Mouse (Mus musculus) heart, embryonic 13.5 days (tissue): ENCODE data around the gene Ttc28. TPM values are rescaled to one million over a fixed set of nuclear protein-coding genes. Genes with fewer than 3 reads are reported as not detected.

Experiments
- ATAC-seq: fragments of 200-750 bp; cut with Nextera tagmentation; 2 replicates; pipeline ENCODE4 v1.8.0; 2017; ENCODE audit warnings: moderate TSS enrichment; ENCODE audit not compliant: insufficient number of reproducible peaks, low FRiP score, low TSS enrichment; ENCODE audit errors: extremely low read depth
- H3K27ac ChIP-seq: fragments of 300-500 bp; sonication (generic); replicated peaks from 2 replicates; pipeline ENCODE4 v1.5.1; 2015; ENCODE audit warnings: moderate library complexity, mild to moderate bottlenecking, inconsistent platforms
- H3K27me3 ChIP-seq: fragments of 300-500 bp; sonication (generic); replicated peaks from 2 replicates; pipeline ENCODE4 v1.6.1; 2015; ENCODE audit warnings: mild to moderate bottlenecking, inconsistent platforms
- H3K36me3 ChIP-seq: fragments of 300-500 bp; sonication (generic); 2 replicates; pipeline ENCODE4 v1.6.1; 2015; ENCODE audit warnings: mild to moderate bottlenecking, inconsistent platforms
- H3K4me1 ChIP-seq: fragments of 300-500 bp; sonication (generic); 2 replicates; pipeline ENCODE4 v1.6.1; 2015; ENCODE audit warnings: inconsistent platforms
- H3K4me2 ChIP-seq: fragments of 300-500 bp; sonication (generic); 2 replicates; pipeline ENCODE4 v1.6.1; 2015; ENCODE audit warnings: inconsistent platforms, mild to moderate bottlenecking, moderate library complexity
- H3K4me3 ChIP-seq: fragments of 300-500 bp; sonication (generic); 2 replicates; pipeline ENCODE4 v1.5.1; 2015; ENCODE audit warnings: moderate library complexity, mild to moderate bottlenecking, inconsistent platforms
- H3K9ac ChIP-seq: fragments of 300-500 bp; sonication (generic); 2 replicates; pipeline ENCODE4 v1.6.1; 2015; ENCODE audit warnings: inconsistent platforms, mild to moderate bottlenecking, moderate library complexity
- H3K9me3 ChIP-seq: fragments of 300-500 bp; sonication (generic); 2 replicates; pipeline ENCODE4 v1.6.1; 2016; ENCODE audit warnings: inconsistent platforms
- WGBS: fragments of 180-500 bp; shearing (Covaris S2); methylation state at CpG from one replicate; pipeline ENCODE4 v1.1.7; 2015; ENCODE audit warnings: mixed read lengths; 5-methylcytosine and 5-hydroxymethylcytosine counted together
- polyA plus RNA-seq: library from polyadenylated mRNA; unstranded; fragments of >200 nt; fragmentation: Nextera tagmentation; extraction: Ambion mirVana; gene quantifications from 2 replicates; pipeline ENCODE4 v1.2.1, GENCODE M21; 2015

Gene Ttc28
- polyA plus RNA-seq, 1 experiment from 2014 or later: 7.6 TPM

GRCm38 (mm10) chr5:111011271-111011670 is 131.7 kb downstream of the Ttc28 start:
- Histone ChIP-seq H3K4me1 (peaks cover 39% of the 10 kb centered on the region), H3K4me2 (no peak overlapping the region), H3K9me3 (peaks cover 10% of the 10 kb centered on the region; the same call in 1 of the 2 replicates), H3K9ac (no peak overlapping the region), H3K36me3 (peaks cover 9% of the 10 kb centered on the region; the same call in 1 of the 2 replicates), H3K27ac (0 out of 2 replicates have a peak overlapping the region, but pooled peaks have one; percentile 15), H3K27me3 (no peaks in the 10 kb centered on the region), H3K4me3 (no peak overlapping the region)
- no peak for ATAC-seq
- WGBS: 21% methylated on average over 8 of the region's 8 CpGs

GRCm38 (mm10) chr5:111012064-111012463 is 132.5 kb downstream of the Ttc28 start:
- Histone ChIP-seq H3K27ac (no peak overlapping the region), H3K9me3 (peaks cover 10% of the 10 kb centered on the region; the same call in 1 of the 2 replicates), H3K4me3 (no peak overlapping the region), H3K4me1 (peaks cover 31% of the 10 kb centered on the region), H3K27me3 (no peaks in the 10 kb centered on the region), H3K36me3 (peaks cover 9% of the 10 kb centered on the region; the same call in 1 of the 2 replicates), H3K9ac (no peak overlapping the region), H3K4me2 (no peak overlapping the region)
- ATAC-seq: no peak
- 71% methylated on average over 11 of the region's 11 CpGs for WGBS

GRCm38 (mm10) chr5:111012587-111012986 is 133.0 kb downstream of the Ttc28 start:
- Histone ChIP-seq H3K9ac (no peak overlapping the region), H3K27me3 (no peaks in the 10 kb centered on the region), H3K4me1 (peaks cover 27% of the 10 kb centered on the region), H3K36me3 (peaks cover 9% of the 10 kb centered on the region; the same call in 1 of the 2 replicates), H3K4me2 (no peak overlapping the region), H3K27ac (no peak overlapping the region), H3K4me3 (no peak overlapping the region), H3K9me3 (peaks cover 10% of the 10 kb centered on the region; the same call in 1 of the 2 replicates)
- 65% methylated on average over 7 of the region's 7 CpGs for WGBS
- no peak for ATAC-seq

GRCm38 (mm10) chr5:111014960-111015359 is 135.4 kb downstream of the Ttc28 start:
- no peak overlapping the region for H3K9ac ChIP-seq
- peaks cover 31% of the 10 kb centered on the region for H3K4me1 ChIP-seq
- peaks cover 8% of the 10 kb centered on the region; the same call in 1 of the 2 replicates for H3K9me3 ChIP-seq
- no peak overlapping the region for H3K4me3 ChIP-seq
- no peak for ATAC-seq
- no peaks in the 10 kb centered on the region for H3K27me3 ChIP-seq
- H3K36me3 ChIP-seq: peaks cover 5% of the 10 kb centered on the region; the same call in 1 of the 2 replicates
- no peak overlapping the region for H3K27ac ChIP-seq
- 84% methylated on average over 4 of the region's 4 CpGs for WGBS
- H3K4me2 ChIP-seq: no peak overlapping the region

GRCm38 (mm10) chr5:111017319-111017718 is 137.7 kb downstream of the Ttc28 start:
- 69% methylated on average over 4 of the region's 4 CpGs for WGBS
- Histone ChIP-seq H3K36me3 (peaks cover 3% of the 10 kb centered on the region; the same call in 1 of the 2 replicates), H3K27ac (no peak overlapping the region), H3K4me2 (no peak overlapping the region), H3K4me3 (no peak overlapping the region), H3K27me3 (no peaks in the 10 kb centered on the region), H3K9ac (no peak overlapping the region), H3K9me3 (peaks cover 6% of the 10 kb centered on the region; the same call in 1 of the 2 replicates), H3K4me1 (peaks cover 14% of the 10 kb centered on the region)
- no peak for ATAC-seq

- ATAC-seq: no peak
- no peak overlapping the region for H3K4me3 ChIP-seq
- 75% methylated on average over 9 of the region's 9 CpGs for WGBS
- no peaks in the 10 kb centered on the region for H3K36me3 ChIP-seq
- peaks cover 62% of the 10 kb centered on the region for H3K4me1 ChIP-seq
- H3K27me3 ChIP-seq: peaks cover 10% of the 10 kb centered on the region
- H3K4me2 ChIP-seq: no peak overlapping the region
- no peaks in the 10 kb centered on the region for H3K9me3 ChIP-seq
- H3K27ac ChIP-seq: no peak overlapping the region
- H3K9ac ChIP-seq: no peak overlapping the region
Measured at GRCm38 (mm10) chr5:111022339-111022738, 142.7 kb downstream of the Ttc28 start.

- no peaks in the 10 kb centered on the region for H3K9me3 ChIP-seq
- WGBS: 49% methylated on average over 1 of the region's 1 CpGs
- H3K27ac ChIP-seq: no peak overlapping the region
- peaks cover 68% of the 10 kb centered on the region for H3K4me1 ChIP-seq
- H3K27me3 ChIP-seq: peaks cover 10% of the 10 kb centered on the region
- H3K4me3 ChIP-seq: no peak overlapping the region
- H3K36me3 ChIP-seq: no peaks in the 10 kb centered on the region
- no peak overlapping the region for H3K4me2 ChIP-seq
- no peak overlapping the region for H3K9ac ChIP-seq
- no peak for ATAC-seq
Measured at GRCm38 (mm10) chr5:111022940-111023339, 143.3 kb downstream of the Ttc28 start.

- Histone ChIP-seq H3K4me3 (no peak overlapping the region), H3K4me2 (no peak overlapping the region), H3K4me1 (peaks cover 68% of the 10 kb centered on the region), H3K36me3 (no peaks in the 10 kb centered on the region), H3K27ac (no peak overlapping the region), H3K9me3 (no peaks in the 10 kb centered on the region), H3K27me3 (peaks cover 10% of the 10 kb centered on the region), H3K9ac (no peak overlapping the region)
- no peak for ATAC-seq
- 81% methylated on average over 13 of the region's 13 CpGs for WGBS
Measured at GRCm38 (mm10) chr5:111024621-111025020, 145.0 kb downstream of the Ttc28 start.

GRCm38 (mm10) chr5:111025476-111025875 is 145.9 kb downstream of the Ttc28 start:
- Histone ChIP-seq H3K27ac (no peak overlapping the region), H3K4me3 (no peak overlapping the region), H3K4me1 (peaks cover 64% of the 10 kb centered on the region), H3K36me3 (no peaks in the 10 kb centered on the region), H3K4me2 (0 out of 2 replicates have a peak overlapping the region, but pooled peaks have one; percentile 3), H3K27me3 (peaks cover 10% of the 10 kb centered on the region), H3K9ac (no peak overlapping the region), H3K9me3 (no peaks in the 10 kb centered on the region)
- ATAC-seq: no peak
- WGBS: 35% methylated on average over 14 of the region's 14 CpGs

GRCm38 (mm10) chr5:111026209-111026608 is 146.6 kb downstream of the Ttc28 start:
- Histone ChIP-seq H3K27me3 (peaks cover 10% of the 10 kb centered on the region), H3K36me3 (0 out of 2 replicates have a peak, but pooled peaks cover 2% of the 10 kb centered on the region), H3K27ac (no peak overlapping the region), H3K9ac (no peak overlapping the region), H3K4me3 (no peak overlapping the region), H3K4me1 (peaks cover 64% of the 10 kb centered on the region), H3K4me2 (no peak overlapping the region), H3K9me3 (no peaks in the 10 kb centered on the region)
- 44% methylated on average over 8 of the region's 8 CpGs for WGBS
- no peak for ATAC-seq

- ATAC-seq: no peak
- Histone ChIP-seq H3K9ac (no peak overlapping the region), H3K4me3 (no peak overlapping the region), H3K4me1 (peaks cover 54% of the 10 kb centered on the region), H3K4me2 (no peak overlapping the region), H3K9me3 (no peaks in the 10 kb centered on the region), H3K27me3 (peaks cover 10% of the 10 kb centered on the region), H3K36me3 (0 out of 2 replicates have a peak, but pooled peaks cover 2% of the 10 kb centered on the region), H3K27ac (no peak overlapping the region)
- WGBS: 54% methylated on average over 4 of the region's 4 CpGs
Measured at GRCm38 (mm10) chr5:111028340-111028739, 148.7 kb downstream of the Ttc28 start.

GRCm38 (mm10) chr5:111028952-111029351 is 149.3 kb downstream of the Ttc28 start:
- 79% methylated on average over 9 of the region's 9 CpGs for WGBS
- Histone ChIP-seq H3K4me3 (no peak overlapping the region), H3K27me3 (peaks cover 3% of the 10 kb centered on the region; the same call in 1 of the 2 replicates), H3K4me1 (peaks cover 49% of the 10 kb centered on the region), H3K9me3 (no peaks in the 10 kb centered on the region), H3K4me2 (no peak overlapping the region), H3K27ac (no peak overlapping the region), H3K9ac (no peak overlapping the region), H3K36me3 (0 out of 2 replicates have a peak, but pooled peaks cover 2% of the 10 kb centered on the region)
- no peak for ATAC-seq
